Mouse (Mus musculus) bone marrow macrophage, adult 2 months (primary cell): ENCODE measurements around the gene Fezf1.

ENCODE experiments used
- CTCF ChIP-seq: IDR thresholded peaks from 2 replicates; pipeline ENCODE4 v1.5.1; 2012; ENCODE audit warnings: low read depth, mild to moderate bottlenecking, low read length, moderate library complexity
- POLR2A ChIP-seq: IDR thresholded peaks from 2 replicates; pipeline ENCODE4 v1.6.1; 2012; ENCODE audit warnings: mild to moderate bottlenecking, low read depth, low read length, borderline replicate concordance

GRCm38 (mm10) chr6:23294685-23295084 lies 46.5 kb upstream of the Fezf1 start:
- no peak for TF ChIP-seq POLR2A
- no peak for TF ChIP-seq CTCF
